ENCODE assay signal across 15 mouse cellular contexts in the genomic region with DNA sequence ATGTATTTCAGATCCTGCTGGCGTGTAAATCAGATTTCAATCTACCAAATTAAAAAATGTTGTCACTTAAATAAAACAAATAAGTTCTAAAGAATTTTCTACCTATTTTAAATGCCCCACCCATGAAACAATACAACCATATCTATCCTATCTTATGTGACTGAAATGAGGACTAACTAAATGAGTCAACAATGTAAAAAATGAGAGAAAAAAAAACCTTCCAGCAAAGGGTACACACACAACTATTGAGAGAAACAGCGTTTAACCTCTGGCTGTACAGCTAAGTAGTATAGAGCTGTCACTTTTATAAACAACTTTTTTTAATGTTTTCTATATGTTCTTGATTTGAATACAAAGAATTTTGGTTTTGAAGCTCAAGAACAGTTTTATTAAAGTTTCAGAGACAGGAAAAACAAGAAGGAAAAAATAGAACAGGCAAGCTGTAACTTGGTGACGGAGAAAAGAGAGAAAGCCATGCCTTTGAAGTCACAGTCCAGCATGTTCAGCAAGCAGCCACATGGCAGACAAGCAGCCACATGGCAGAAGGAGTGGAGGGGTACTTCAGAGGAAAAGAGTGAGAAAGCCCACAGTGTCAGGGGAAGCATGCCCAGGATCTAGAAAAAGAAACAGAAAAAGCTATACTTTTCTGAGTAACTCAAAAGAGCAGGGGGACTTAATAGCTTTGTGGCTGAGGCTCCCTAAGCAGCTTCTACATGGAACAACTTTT.
"Had no signal": no experiment of that assay in that cellular context is flagged by ENCODE, and none has a peak within 500 bp of the region (broad histone marks: within the 10 kb centered on the region; RNA-seq: fewer than 3 reads in every experiment).

No protein-coding gene starts in this region.

- H3K9ac ChIP-seq: limb, embryonic 13.5 days; liver, embryonic 12.5 days; liver, embryonic 15.5 days had no signal

- H3K27me3 ChIP-seq: limb, embryonic 13.5 days; liver, embryonic 12.5 days; liver, embryonic 15.5 days had no signal

- H3K4me2 ChIP-seq: limb, embryonic 13.5 days; liver, embryonic 12.5 days; liver, embryonic 15.5 days had no signal

- H3K9me3 ChIP-seq: limb, embryonic 10.5 days; limb, embryonic 13.5 days; liver, embryonic 12.5 days; liver, embryonic 15.5 days had no signal

- DNase-seq: kidney, postnatal 25 days; layer of hippocampus, adult 9-11 months; liver; lung, adult 18-20 months; midbrain, embryonic 14.5 days; thymus, adult 2 months; thymus, postnatal 14 days; thymus, postnatal 4 days had no signal

- ATAC-seq: liver, embryonic 12.5 days had no signal

- H3K36me3 ChIP-seq: limb, embryonic 10.5 days; limb, embryonic 13.5 days; liver, embryonic 15.5 days had no signal

- H3K27ac ChIP-seq: kidney, postnatal 0 days; layer of hippocampus, adult 2 months; limb, embryonic 10.5 days; limb, embryonic 13.5 days; liver, embryonic 12.5 days; liver, embryonic 15.5 days; macrophage had no signal

- H3K4me3 ChIP-seq: layer of hippocampus, adult 2 months; limb, embryonic 10.5 days; limb, embryonic 13.5 days; liver, embryonic 12.5 days; liver, embryonic 15.5 days had no signal

- H3K4me1 ChIP-seq: limb, embryonic 13.5 days; liver, embryonic 15.5 days had no signal
